Mouse (Mus musculus): ENCODE results near the gene Mtfr2.

- no peak for TF ChIP-seq CTCF (IDR thresholded peaks at IDR 0.05; ENCODE audit: low read depth, low read length)
- TF ChIP-seq POLR2AphosphoS5 (IDR thresholded peaks at IDR 0.05; ENCODE audit: insufficient replicate concordance, low read depth, low read length), result no peak
- no peak for TF ChIP-seq GATA1 (IDR thresholded peaks at IDR 0.05; ENCODE audit: borderline replicate concordance, low read length)
These were observed 50.7 kb downstream of the Mtfr2 start for GRCm38 (mm10) chr10:20398224-20398623.
